13 mouse cellular contexts compared by ENCODE assay signal in the genomic region with DNA sequence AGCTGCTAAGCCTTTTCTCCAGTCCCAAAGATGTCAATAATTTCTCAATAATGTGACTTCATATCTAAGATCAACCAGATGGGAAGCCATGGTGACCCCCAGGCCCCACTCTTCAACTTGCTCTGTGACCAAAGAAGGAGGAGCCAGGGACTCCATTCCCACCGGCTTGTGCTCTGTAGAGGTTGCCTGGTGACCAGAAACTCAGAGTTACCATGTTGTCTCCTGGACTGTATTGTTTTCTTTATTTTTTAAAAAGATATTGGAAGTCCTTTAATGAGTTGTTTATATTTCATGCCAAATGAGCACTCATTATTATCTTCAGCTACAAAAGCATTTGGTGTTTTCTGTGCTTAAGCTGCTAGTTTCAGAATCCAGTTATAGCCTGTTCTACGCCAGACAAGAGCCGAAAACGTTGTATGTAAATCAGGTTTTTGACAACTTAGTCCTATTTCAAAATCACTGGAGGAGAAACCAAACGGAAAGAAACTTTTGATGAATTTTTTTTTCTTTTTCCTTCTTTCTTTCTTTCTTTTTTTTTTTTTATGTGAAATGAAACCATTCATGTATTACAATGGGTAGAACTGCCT. TPM values are rescaled to one million over a fixed set of nuclear protein-coding genes. Genes with fewer than 3 reads are reported as not detected.
A peak's percentile ranks its signal among the peaks of the same experiment; 100 is the strongest.
DNase-seq lines count a peak whose midpoint lies in the region; ATAC-seq lines count a peak whose summit lies in the region.
"Had no signal": no experiment of that assay in that cellular context is flagged by ENCODE, and none has a peak within 500 bp of the region (broad histone marks: within the 10 kb centered on the region; RNA-seq: fewer than 3 reads in every experiment).

No protein-coding gene starts in this region.

- no peak overlapping the region for H3K4me2 ChIP-seq in lung, embryonic 15.5 days
- H3K4me2 ChIP-seq in intestine, embryonic 16.5 days (ENCODE audit: low read depth, low read length): no peak overlapping the region
- H3K4me2 ChIP-seq: embryonic facial prominence, embryonic 12.5 days; heart, embryonic 12.5 days; stomach, embryonic 15.5 days had no signal

- ATAC-seq in lung, embryonic 15.5 days (ENCODE audit: borderline replicate concordance, extremely low read depth, low FRiP score, low TSS enrichment): no peak
- no peak for ATAC-seq in intestine, embryonic 16.5 days
- ATAC-seq: CD4-positive, CD25-positive, alpha-beta regulatory T cell, adult 4 months; inflammation-experienced regulatory T-cells, adult 6 months had no signal

- peak overlapping the region; percentile 77; the same call in 1 of the 2 replicates for H3K27ac ChIP-seq in heart, embryonic 10.5 days
- H3K27ac ChIP-seq in lung, embryonic 15.5 days: peak overlapping the region; percentile 83
- peak overlapping the region; percentile 73 for H3K27ac ChIP-seq in macrophage
- no peak overlapping the region for H3K27ac ChIP-seq in intestine, embryonic 16.5 days (ENCODE audit: low read length)
- H3K27ac ChIP-seq: embryonic facial prominence, embryonic 12.5 days had no signal

- no peak overlapping the region for H3K9ac ChIP-seq in lung, embryonic 15.5 days
- H3K9ac ChIP-seq in intestine, embryonic 16.5 days (ENCODE audit: low read depth, low read length): no peak overlapping the region
- H3K9ac ChIP-seq: embryonic facial prominence, embryonic 12.5 days; heart, embryonic 12.5 days; stomach, embryonic 15.5 days had no signal

- no peak overlapping the region for H3K4me3 ChIP-seq in heart, embryonic 10.5 days
- H3K4me3 ChIP-seq in lung, embryonic 15.5 days: no peak overlapping the region
- H3K4me3 ChIP-seq in macrophage (ENCODE audit: inconsistent target): no peak overlapping the region
- H3K4me3 ChIP-seq in intestine, embryonic 16.5 days (ENCODE audit: low read length): no peak overlapping the region
- H3K4me3 ChIP-seq: embryonic facial prominence, embryonic 12.5 days; heart, embryonic 12.5 days; stomach, embryonic 15.5 days had no signal

- no peak for DNase-seq in heart, embryonic 10.5 days (ENCODE audit: low spot score)
- no peak for DNase-seq in heart, adult 9 months (ENCODE audit: low spot score in 2 of 2)
- no peak for DNase-seq in lung, postnatal 10 days
- DNase-seq in brain, adult 2 months (ENCODE audit: low read depth, low spot score): peak; percentile 18
- no peak for DNase-seq in adrenal gland, adult 18-20 months (ENCODE audit: low spot score in 2 of 2)

- H3K36me3 ChIP-seq in heart, embryonic 10.5 days: no peaks in the 10 kb centered on the region
- no peaks in the 10 kb centered on the region for H3K36me3 ChIP-seq in lung, embryonic 15.5 days
- H3K36me3 ChIP-seq in macrophage (ENCODE audit: inconsistent target): no peaks in the 10 kb centered on the region
- H3K36me3 ChIP-seq in intestine, embryonic 16.5 days (ENCODE audit: control insufficient read depth, insufficient read depth, low read length): no peaks in the 10 kb centered on the region
- H3K36me3 ChIP-seq: embryonic facial prominence, embryonic 12.5 days; heart, embryonic 12.5 days; stomach, embryonic 15.5 days had no signal

- H3K27me3 ChIP-seq in heart, embryonic 10.5 days (ENCODE audit: insufficient read depth, poor library complexity, severe bottlenecking): no peaks in the 10 kb centered on the region
- H3K27me3 ChIP-seq in lung, embryonic 15.5 days: no peaks in the 10 kb centered on the region
- no peaks in the 10 kb centered on the region for H3K27me3 ChIP-seq in intestine, embryonic 16.5 days (replicated peaks; ENCODE audit: control insufficient read depth, insufficient read depth, low read length)
- H3K27me3 ChIP-seq: embryonic facial prominence, embryonic 12.5 days; heart, embryonic 12.5 days; stomach, embryonic 15.5 days had no signal

- H3K4me1 ChIP-seq in heart, embryonic 10.5 days: peaks cover 26% of the 10 kb centered on the region
- H3K4me1 ChIP-seq in lung, embryonic 15.5 days: peaks cover 12% of the 10 kb centered on the region
- H3K4me1 ChIP-seq in intestine, embryonic 16.5 days (ENCODE audit: control insufficient read depth, insufficient read depth, low read length): peaks cover 8% of the 10 kb centered on the region
- H3K4me1 ChIP-seq: embryonic facial prominence, embryonic 12.5 days had no signal

- no peaks in the 10 kb centered on the region for H3K9me3 ChIP-seq in heart, embryonic 10.5 days
- H3K9me3 ChIP-seq in lung, embryonic 15.5 days: no peaks in the 10 kb centered on the region
- H3K9me3 ChIP-seq in intestine, embryonic 16.5 days (ENCODE audit: control insufficient read depth, low read length): no peaks in the 10 kb centered on the region
- H3K9me3 ChIP-seq: embryonic facial prominence, embryonic 12.5 days; stomach, embryonic 15.5 days had no signal

- 94% methylated on average over 5 of the region's 5 CpGs for WGBS in heart, embryonic 10.5 days
- 80% methylated on average over 5 of the region's 5 CpGs for WGBS in lung, embryonic 15.5 days
- WGBS in macrophage (ENCODE audit: missing documents): 82% methylated on average over 5 of the region's 5 CpGs
- 84% methylated on average over 5 of the region's 5 CpGs for WGBS in intestine, embryonic 16.5 days

- H3K79me2 ChIP-seq in macrophage (ENCODE audit: inconsistent target): no peaks in the 10 kb centered on the region

RNA-seq across cellular contexts. Expression of gene Echdc3, which starts 42.7 kb away (rescaled TPM):
- 7.2 and 9.9 TPM in 2 replicates for polyA plus RNA-seq in heart, embryonic 10.5 days (2016; fragmentation: Nextera tagmentation; extraction: Ambion mirVana)
- 9.6 and 9.7 TPM in 2 replicates for polyA plus RNA-seq in lung, embryonic 15.5 days (2015; fragmentation: Nextera tagmentation; extraction: Ambion mirVana)
- total RNA-seq in macrophage (2018; cell fraction: chromatin; rRNA removed): 1 to 10 TPM in 19 of 26 experiments, under 1 TPM in 2, not detected in 5; 0.58 to 5.3 (median 2.0) TPM
- total RNA-seq in macrophage (2018; cell fraction: cytosol; rRNA removed): under 1 TPM; 0.07 to 0.88 (median 0.35) TPM
- total RNA-seq in macrophage (2018; cell fraction: nucleus; rRNA removed): 1 to 10 TPM in 10 of 26 experiments, under 1 TPM in 5, not detected in 11; 0.24 to 3.4 (median 1.2) TPM
- polyA plus RNA-seq in macrophage (2018): 0.49 to 1.1 TPM (median 0.60 TPM) in 3 replicates
- polyA plus RNA-seq in intestine, embryonic 16.5 days (2015; fragmentation: Nextera tagmentation; extraction: Ambion mirVana): 16.6 and 16.9 TPM in 2 replicates
- total RNA-seq in adrenal gland, adult 18-20 months (2021): 10 to 100 TPM; 46.9 to 75.4 TPM
- polyA plus RNA-seq: CD4-positive, CD25-positive, alpha-beta regulatory T cell, adult 4 months; inflammation-experienced regulatory T-cells, adult 6 months had no signal
